Mouse (Mus musculus) layer of hippocampus, postnatal 14 days (tissue): Measurements from ENCODE around the gene Ap3s2. TPM values are rescaled to one million over a fixed set of nuclear protein-coding genes. Genes with fewer than 3 reads are reported as not detected.

Experiments
- DNase-seq, 2 experiments: peaks; one replicate each; pipeline ENCODE4 v3.0.0; 2021 to 2022; ENCODE audit warnings: low spot score in 2 of 2, mixed read lengths in 1 of 2
- total RNA-seq, 2 experiments: library from RNA; stranded (reverse); gene quantifications; 2 replicates each; pipeline ENCODE4 v1.2.3; 2021

Gene Ap3s2
- total RNA-seq, 2 experiments from 2014 or later, result 50.4 to 51.3 TPM

DNA sequence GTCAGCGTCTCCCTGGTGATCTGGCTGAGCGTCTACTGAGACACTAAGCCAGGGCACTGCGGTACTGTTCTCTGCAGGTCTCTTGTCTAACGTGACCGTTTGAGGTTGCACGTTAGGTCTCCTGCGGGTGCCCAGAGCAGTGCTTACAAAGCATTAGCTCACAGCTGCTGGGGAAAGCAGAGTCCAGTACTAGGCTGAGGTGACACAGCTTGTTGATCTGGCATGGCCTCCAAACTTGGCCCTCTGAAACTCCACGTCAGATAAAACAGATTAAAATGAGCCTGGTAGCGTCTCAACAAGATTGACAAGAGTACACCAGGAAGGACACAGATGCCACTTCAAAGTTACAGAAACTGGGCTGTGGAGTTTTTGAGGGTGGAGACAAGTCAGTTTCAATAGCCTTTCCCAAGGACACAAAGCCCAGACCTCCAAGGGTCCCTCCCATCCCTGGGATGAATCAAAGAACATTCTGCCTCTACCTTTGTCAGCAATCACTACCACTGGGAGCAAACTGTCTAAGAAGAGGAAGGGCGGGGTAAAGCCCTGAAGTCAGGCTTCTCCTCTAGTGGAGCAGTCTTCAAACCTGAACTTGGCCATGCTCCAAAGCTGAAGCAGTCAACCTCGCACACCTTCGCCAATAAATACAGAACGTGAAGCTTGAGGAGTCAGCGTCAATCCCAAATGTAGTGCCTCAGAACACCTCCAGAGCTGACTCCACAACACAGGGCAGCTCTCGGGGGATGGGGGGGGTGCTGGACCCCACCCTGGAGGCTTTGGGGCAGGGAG is 29.8 kb downstream of the Ap3s2 start:
- DNase-seq, result no peak

DNA sequence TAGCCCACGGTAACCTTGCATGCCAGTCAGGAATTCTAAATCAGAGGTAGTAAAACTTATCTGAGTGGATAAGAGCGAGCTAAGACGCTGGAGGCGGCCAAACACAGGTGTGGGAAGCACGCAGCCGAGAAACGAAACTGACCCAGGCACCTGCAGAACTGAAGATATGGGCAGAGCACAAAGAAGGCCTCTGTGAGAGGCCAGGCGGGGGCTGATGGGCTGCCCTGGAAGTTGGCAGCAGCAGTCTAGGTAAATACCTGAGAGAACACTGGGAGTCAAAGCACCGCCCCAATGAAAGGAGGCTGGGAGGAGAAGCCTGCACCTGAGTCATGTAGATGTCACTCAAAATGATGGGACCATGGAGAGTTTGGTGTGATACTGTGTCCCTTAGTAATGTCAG is 31.8 kb downstream of the Ap3s2 start:
- no peak for DNase-seq

DNA sequence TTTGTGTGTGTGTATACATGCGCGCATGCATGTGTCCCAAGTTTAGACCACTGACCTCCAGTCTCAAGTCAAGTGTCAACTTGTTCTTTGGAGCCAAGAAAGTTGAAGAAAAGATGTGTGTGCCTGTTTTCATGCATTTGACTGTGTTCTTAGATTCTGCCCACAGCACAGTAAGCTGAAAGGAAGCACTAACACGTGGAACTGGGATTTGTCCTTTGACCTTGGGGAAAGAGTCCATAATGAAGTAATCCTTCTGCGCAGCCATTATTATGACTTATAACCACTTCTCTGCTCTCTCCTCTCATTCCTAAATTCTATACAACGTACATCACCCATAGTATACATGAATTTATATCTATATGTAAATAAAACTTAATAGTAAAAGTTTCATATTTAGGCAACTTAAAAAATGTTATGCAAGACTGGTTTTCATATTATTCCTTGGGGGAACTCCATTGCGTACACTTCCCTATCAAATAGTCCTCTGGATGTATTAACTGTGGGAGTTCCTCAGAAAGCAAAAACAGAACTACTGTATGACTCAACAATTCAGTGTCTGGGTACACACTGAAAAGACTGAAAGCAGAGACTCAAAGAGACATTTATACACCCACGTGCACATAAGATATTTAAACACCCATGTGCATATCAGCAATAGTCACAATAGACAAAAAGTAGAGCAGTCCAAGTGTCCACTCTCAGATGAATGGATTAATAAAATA is 36.7 kb downstream of the Ap3s2 start:
- no peak for DNase-seq

- DNase-seq, result no peak
Measured at GRCm38 (mm10) chr7:79881901-79882300, 38.5 kb downstream of the Ap3s2 start.

- no peak for DNase-seq
Measured at GRCm38 (mm10) chr7:79880998-79881397, 39.5 kb downstream of the Ap3s2 start.

- DNase-seq, result no peak
Measured at GRCm38 (mm10) chr7:79880033-79880432, 40.4 kb downstream of the Ap3s2 start.

DNA sequence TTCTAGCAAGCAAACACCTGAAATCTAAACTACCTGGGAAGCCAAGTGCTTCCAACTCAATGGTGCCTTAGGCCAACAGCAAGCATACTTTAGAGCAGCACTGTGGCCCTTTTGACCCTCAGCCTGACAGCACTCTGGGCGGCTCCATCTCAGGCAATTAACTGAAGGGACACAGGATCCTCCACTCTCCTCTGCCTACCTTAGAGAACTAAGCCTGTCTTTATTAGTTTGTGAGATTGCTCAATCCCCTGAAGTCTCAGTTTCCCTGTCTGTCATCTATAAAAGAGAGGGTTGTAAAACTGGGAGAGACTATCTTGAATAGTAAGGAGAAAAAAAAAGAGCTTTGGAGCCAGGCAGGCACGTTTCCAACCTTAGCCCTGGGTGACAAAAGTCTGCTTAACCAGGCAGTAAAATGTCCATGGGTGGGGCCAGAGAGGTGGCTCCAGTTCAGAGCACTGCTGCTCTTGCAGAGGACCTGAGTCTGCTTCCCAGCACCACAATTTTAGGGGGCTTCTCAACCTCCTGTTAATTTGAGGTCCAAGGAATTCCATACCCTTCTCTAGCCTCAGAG is 41.9 kb downstream of the Ap3s2 start:
- no peak for DNase-seq

DNA sequence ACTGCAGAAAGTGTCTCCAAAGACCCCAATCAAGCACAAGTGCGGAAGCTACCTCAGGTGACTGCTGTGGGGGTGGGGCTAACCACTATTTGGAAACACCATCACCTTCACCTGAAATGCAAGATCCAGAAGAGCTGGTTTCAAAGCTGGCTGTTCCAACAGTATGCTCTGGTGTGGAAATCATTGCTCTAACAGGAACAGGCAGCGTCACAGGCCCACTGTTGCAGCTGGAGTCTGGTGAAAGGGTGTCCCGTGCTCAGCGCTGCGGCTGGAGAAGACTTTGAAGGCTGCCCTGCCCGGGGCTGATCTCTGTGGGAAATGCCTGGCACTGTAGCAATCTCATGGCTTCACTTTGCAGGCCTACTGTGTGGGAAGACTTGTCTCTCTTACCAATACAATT is 47.0 kb downstream of the Ap3s2 start:
- DNase-seq, result no peak

- DNase-seq, result no peak
Measured at GRCm38 (mm10) chr7:79871797-79872345, 48.6 kb downstream of the Ap3s2 start.

DNA sequence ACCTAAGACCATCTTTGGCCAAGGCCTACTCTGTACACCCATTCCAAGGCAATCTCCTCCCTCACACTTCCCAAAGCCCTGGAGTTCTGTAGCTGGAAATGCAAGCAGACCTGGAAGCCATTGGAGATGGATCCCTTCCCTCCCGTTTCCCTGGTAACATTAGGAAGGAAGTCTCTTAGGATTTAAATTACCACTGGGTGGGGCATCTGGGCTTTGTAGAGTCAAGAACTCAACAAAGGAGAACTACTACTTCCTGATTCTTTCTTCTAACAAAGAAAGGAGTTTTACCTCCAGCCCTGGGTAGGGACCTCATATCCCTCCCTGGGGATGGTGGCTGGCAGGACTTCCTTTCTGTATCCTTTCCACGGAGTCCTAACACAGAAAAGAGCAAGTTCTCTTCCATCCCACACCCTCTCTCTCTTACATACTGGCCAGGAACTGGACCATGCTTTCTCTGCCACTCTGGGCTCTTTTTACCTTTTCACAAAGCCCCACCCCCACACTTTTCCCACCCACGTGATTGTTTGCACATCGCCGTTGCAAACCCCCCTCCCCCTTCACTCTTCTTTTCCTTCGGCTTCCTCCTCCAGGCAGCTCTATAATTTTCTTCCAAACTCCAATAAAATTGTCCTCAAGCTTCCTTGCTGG is 51.3 kb downstream of the Ap3s2 start:
- no peak for DNase-seq

- no peak for DNase-seq
Measured at GRCm38 (mm10) chr7:79868475-79868874, 52.0 kb downstream of the Ap3s2 start.

DNA sequence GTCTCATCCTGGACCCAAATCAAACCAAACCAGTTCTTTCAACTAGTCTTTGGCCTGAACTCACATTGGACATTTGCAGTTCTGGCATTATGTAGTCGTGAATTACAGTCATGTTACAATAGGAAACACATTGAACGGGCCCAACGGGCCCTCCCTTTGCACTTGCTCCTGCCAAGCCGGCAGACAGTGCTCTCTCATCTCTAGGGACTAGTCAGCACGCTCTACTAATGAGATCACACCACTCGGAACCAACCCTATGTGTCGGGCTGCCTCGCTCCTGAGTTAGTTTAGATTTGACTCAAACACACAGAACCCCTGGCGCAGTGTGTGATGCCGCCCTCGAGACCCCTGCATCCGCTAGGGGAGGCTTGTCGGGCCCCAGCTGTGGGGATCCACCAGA is 52.6 kb downstream of the Ap3s2 start:
- peak in 1 of 2 experiments; percentile 29 for DNase-seq

DNA sequence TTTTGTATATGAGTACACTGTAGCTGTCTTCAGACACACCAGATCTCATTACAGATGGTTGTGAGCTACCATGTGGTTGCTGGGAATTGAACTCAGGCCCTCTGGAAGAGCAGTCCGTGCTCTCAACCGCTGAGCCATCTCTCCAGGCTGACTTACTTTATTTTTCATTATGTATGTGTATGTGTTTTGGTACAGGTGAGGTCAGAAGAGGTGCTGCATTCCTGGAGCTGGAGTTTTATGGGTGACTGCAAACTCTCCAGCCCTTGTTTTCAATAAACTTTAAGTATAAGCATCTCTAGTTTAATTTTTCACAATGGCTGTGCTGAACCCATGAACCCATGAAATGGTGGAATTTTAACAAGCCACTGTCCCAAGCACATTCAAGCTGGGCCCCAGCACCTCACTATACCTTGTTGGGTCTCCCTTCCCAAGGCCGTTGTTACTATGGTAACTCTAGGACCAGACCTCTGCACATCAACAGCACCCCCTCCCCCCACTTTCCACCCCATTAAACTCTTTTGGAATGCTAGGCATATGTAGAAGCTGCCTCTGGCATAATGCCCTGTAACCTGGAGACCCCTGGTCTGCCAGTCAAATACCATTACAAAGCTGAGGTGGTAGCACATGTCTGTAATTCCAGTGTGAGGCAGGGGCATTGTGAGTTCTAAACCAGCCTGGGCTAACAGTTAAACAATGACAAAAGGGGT is 54.0 kb downstream of the Ap3s2 start:
- DNase-seq, result no peak

DNA sequence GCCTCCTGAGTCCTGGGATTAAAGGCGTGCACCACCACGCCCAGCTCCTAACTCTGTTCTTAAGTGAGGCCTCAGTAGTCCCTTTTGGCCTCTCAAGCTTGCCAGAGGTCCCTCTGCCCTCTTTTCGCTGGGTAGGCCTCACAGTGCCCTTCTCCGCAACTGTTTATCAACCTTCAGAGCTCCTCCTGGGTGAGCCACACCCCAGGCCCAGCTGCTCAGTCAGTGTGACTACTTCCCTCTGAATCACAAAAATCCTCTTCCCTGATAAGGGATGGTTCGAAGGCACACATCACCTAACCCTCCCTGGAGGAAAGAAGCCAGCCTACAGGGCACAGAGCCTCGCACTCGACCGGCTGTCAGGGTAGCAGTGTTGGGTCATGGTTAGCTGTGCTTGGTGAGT is 58.7 kb downstream of the Ap3s2 start:
- no peak for DNase-seq

DNA sequence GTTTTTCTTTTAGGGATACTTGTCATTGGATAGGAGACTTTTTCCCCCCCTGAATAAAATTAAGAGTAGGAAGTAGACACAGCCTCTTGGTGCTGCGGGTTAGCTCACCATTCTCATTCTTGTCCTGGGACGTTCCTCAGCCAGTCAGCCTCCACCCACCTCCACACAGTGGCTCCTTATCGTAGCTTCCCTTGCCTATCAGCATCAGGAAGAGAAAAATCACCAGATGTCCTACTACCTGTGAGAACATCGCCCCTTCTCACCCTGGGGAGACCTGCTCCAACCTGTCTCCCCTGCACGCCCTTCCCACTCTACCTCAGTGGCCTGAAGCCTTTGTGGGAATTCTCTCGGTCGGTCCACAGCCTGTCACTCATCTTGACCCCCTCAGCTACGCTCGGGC is 59.6 kb downstream of the Ap3s2 start, which contains the start of gene Anpep:
Anpep (minus strand) TSS at position 249 of the 400 bp plus-strand sequence.
- no peak for DNase-seq

- no peak for DNase-seq
Measured at GRCm38 (mm10) chr7:79858956-79859630, 61.4 kb downstream of the Ap3s2 start.

DNA sequence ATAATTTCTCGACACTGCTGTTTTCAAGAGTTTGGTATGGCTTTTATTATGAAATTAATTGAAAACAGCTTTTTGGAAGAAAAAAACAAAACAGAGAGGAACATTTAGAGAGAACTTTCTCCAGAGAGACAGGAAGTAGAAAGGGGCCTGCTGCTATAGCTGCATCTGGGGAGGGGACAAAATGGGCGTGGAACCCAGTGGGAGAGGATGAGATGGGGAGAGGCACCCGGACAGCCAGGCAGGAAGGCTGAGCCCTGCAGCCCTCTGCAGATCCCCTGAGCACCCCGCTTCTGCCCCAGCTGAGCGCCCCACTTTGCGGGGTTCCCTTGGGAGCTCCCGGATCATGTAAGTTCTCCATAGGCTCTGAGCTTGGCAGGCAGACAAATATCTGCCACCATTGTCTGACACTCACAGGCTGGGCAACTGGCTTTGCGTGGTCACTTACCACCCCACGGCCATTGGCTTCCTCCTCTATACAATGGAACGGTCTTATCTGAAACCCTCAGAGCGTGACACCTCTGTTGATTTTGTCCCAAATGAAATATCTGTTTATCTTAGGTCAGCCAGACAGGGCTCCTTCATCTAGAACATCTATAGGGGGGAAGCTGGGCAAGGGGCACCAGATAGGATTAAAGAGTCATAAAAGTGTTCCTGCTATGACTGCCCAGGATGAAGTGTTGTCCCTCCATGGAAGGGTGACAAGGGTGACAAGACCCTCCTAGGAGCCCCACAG is 62.1 kb downstream of the Ap3s2 start:
- DNase-seq, result no peak

GRCm38 (mm10) chr7:79856305-79856704 is 64.1 kb downstream of the Ap3s2 start:
- DNase-seq, result no peak
